Mouse (Mus musculus): ENCODE results near the gene Slc22a23. TPM values are rescaled to one million over a fixed set of nuclear protein-coding genes. Genes with fewer than 3 reads are reported as not detected.
A peak's percentile ranks its signal among the peaks of the same experiment; 100 is the strongest.

Slc22a23 gene
- polyA plus RNA-seq, 1 experiment = 12.7 TPM

GRCm38 (mm10) chr13:34132299-34132698, 212.7 kb downstream of the Slc22a23 start:
- Histone ChIP-seq H3K27me3 (ENCODE audit: control insufficient read depth, insufficient read depth, low read length) (no peaks in the 10 kb centered on the region), H3K4me3 (ENCODE audit: control insufficient read depth, insufficient read depth, low read length) (peak overlapping the region; percentile 40; the same call in 1 of the 2 replicates), H3K27ac (ENCODE audit: control insufficient read depth, insufficient read depth, low read length) (no peak overlapping the region), H3K4me1 (replicated peaks; ENCODE audit: control insufficient read depth, insufficient read depth, low read length) (peaks cover 39% of the 10 kb centered on the region), H3K36me3 (ENCODE audit: control insufficient read depth, insufficient read depth, low read length) (no peaks in the 10 kb centered on the region)
- no peak for TF ChIP-seq POLR2A (IDR thresholded peaks at IDR 0.05; ENCODE audit: control insufficient read depth, extremely low read depth, insufficient read depth, low read length, poor library complexity)
- TF ChIP-seq CTCF (IDR thresholded peaks at IDR 0.05; ENCODE audit: borderline replicate concordance, control insufficient read depth, extremely low read depth, insufficient read depth, low read length, poor library complexity) = no peak
- DNase-seq = no peak
- WGBS = 16% methylated on average over 15 of the region's 15 CpGs

- 6% methylated on average over 10 of the region's 10 CpGs for WGBS
- Histone ChIP-seq H3K27me3 (ENCODE audit: control insufficient read depth, insufficient read depth, low read length) (no peaks in the 10 kb centered on the region), H3K4me3 (ENCODE audit: control insufficient read depth, insufficient read depth, low read length) (peak overlapping the region; percentile 40; the same call in 1 of the 2 replicates), H3K27ac (ENCODE audit: control insufficient read depth, insufficient read depth, low read length) (peak overlapping the region; percentile 57), H3K36me3 (ENCODE audit: control insufficient read depth, insufficient read depth, low read length) (no peaks in the 10 kb centered on the region), H3K4me1 (replicated peaks; ENCODE audit: control insufficient read depth, insufficient read depth, low read length) (peaks cover 40% of the 10 kb centered on the region)
- DNase-seq = peak; percentile 72
- no peak for TF ChIP-seq POLR2A (IDR thresholded peaks at IDR 0.05; ENCODE audit: control insufficient read depth, extremely low read depth, insufficient read depth, low read length, poor library complexity)
- peak; percentile 30; the same call in 1 of the 2 replicates for TF ChIP-seq CTCF (IDR thresholded peaks at IDR 0.05; ENCODE audit: borderline replicate concordance, control insufficient read depth, extremely low read depth, insufficient read depth, low read length, poor library complexity)
These were observed 213.3 kb downstream of the Slc22a23 start for GRCm38 (mm10) chr13:34131708-34132060.

DNA sequence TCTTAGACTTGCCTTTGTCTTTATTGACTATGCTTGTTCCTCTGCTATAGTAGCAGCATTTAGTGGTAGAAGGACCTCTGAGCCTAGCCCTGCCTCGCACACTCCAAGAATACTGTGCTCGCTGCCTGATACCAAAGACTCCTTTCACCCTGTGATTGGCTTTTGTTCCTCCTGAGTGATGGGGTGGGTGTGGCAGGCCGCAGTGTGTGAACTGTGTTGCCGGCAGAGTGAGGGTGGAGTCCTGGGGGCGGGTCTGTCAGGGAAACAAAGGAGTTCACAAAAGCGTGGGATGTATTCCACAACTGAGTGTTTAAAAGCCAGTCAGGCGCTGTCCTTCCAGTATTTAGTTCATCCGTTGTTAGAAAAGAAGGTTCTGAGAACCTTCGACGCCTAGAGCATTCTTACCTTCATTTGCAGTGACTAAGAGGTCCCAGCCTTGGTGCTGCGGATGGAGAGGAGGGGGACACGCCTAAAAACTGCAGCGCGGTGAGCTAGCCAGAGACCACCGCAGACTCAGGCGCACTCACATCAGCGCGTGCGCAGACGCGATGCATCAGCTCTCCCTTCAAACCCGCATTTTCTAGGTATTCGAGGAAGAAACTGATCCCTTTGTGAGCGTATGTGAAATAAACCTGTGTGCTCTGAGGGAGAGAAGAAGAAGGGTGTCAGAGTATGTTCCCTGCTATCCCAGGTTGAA, 213.8 kb downstream of the Slc22a23 start:
- Histone ChIP-seq H3K4me1 (replicated peaks; ENCODE audit: control insufficient read depth, insufficient read depth, low read length) (peaks cover 40% of the 10 kb centered on the region), H3K4me3 (ENCODE audit: control insufficient read depth, insufficient read depth, low read length) (peak overlapping the region; percentile 40), H3K36me3 (ENCODE audit: control insufficient read depth, insufficient read depth, low read length) (no peaks in the 10 kb centered on the region), H3K27ac (ENCODE audit: control insufficient read depth, insufficient read depth, low read length) (peak overlapping the region; percentile 57), H3K27me3 (ENCODE audit: control insufficient read depth, insufficient read depth, low read length) (no peaks in the 10 kb centered on the region)
- no peak for TF ChIP-seq CTCF (IDR thresholded peaks at IDR 0.05; ENCODE audit: borderline replicate concordance, control insufficient read depth, extremely low read depth, insufficient read depth, low read length, poor library complexity)
- 0 out of 2 replicates have a peak, but pooled peaks have one; percentile 25 for TF ChIP-seq POLR2A (IDR thresholded peaks at IDR 0.05; ENCODE audit: control insufficient read depth, extremely low read depth, insufficient read depth, low read length, poor library complexity)
- peak; percentile 69 for DNase-seq
- 2% methylated on average over 24 of the region's 24 CpGs for WGBS

- TF ChIP-seq CTCF (IDR thresholded peaks at IDR 0.05; ENCODE audit: borderline replicate concordance, control insufficient read depth, extremely low read depth, insufficient read depth, low read length, poor library complexity) (no peak; the same call in 1 of the 2 replicates), POLR2A (IDR thresholded peaks at IDR 0.05; ENCODE audit: control insufficient read depth, extremely low read depth, insufficient read depth, low read length, poor library complexity) (peak; percentile 63)
- peak; percentile 68 for DNase-seq
- peak within 1 kb of the TSS; percentile 57 for H3K27ac ChIP-seq (ENCODE audit: control insufficient read depth, insufficient read depth, low read length)
- H3K4me3 ChIP-seq (ENCODE audit: control insufficient read depth, insufficient read depth, low read length) = peak within 1 kb of the TSS; percentile 54
- WGBS = under 1% methylated on average over 26 of the region's 26 CpGs
- no peaks in the 10 kb centered on the region for H3K27me3 ChIP-seq (ENCODE audit: control insufficient read depth, insufficient read depth, low read length)
- H3K4me1 ChIP-seq (replicated peaks; ENCODE audit: control insufficient read depth, insufficient read depth, low read length) = peaks cover 45% of the 10 kb centered on the region
- no peaks in the 10 kb centered on the region for H3K36me3 ChIP-seq (ENCODE audit: control insufficient read depth, insufficient read depth, low read length)
These were observed 214.7 kb downstream of the Slc22a23 start, which contains the start of gene Tubb2b for GRCm38 (mm10) chr13:34130226-34130731. Gene Tubb2b, minus strand, starts transcription at chr13:34130466.

GRCm38 (mm10) chr13:34129485-34130225, 215.3 kb downstream of the Slc22a23 start:
- Histone ChIP-seq H3K36me3 (ENCODE audit: control insufficient read depth, insufficient read depth, low read length) (no peaks in the 10 kb centered on the region), H3K4me3 (ENCODE audit: control insufficient read depth, insufficient read depth, low read length) (peak overlapping the region; percentile 54), H3K27ac (ENCODE audit: control insufficient read depth, insufficient read depth, low read length) (peak overlapping the region; percentile 4), H3K27me3 (ENCODE audit: control insufficient read depth, insufficient read depth, low read length) (no peaks in the 10 kb centered on the region), H3K4me1 (replicated peaks; ENCODE audit: control insufficient read depth, insufficient read depth, low read length) (peaks cover 45% of the 10 kb centered on the region)
- TF ChIP-seq POLR2A (IDR thresholded peaks at IDR 0.05; ENCODE audit: control insufficient read depth, extremely low read depth, insufficient read depth, low read length, poor library complexity) = no peak
- TF ChIP-seq CTCF (IDR thresholded peaks at IDR 0.05; ENCODE audit: borderline replicate concordance, control insufficient read depth, extremely low read depth, insufficient read depth, low read length, poor library complexity) = no peak
- 0% methylated on average over 31 of the region's 31 CpGs for WGBS
- DNase-seq = peak; percentile 35

Other genes with a start within 250 kb of the Slc22a23 start
- 217 and 264 TPM in 2 replicates for gene Tubb2b, start 214.7 kb downstream of the Slc22a23 start, polyA plus RNA-seq (2012; rRNA removed)
- gene Psmg4, start 182.2 kb downstream of the Slc22a23 start, polyA plus RNA-seq (2012; rRNA removed) = 257 and 275 TPM in 2 replicates

All from thymus, adult 2 months (tissue).